Mouse (Mus musculus): ENCODE results near the gene Slf2. TPM values are rescaled to one million over a fixed set of nuclear protein-coding genes. Genes with fewer than 3 reads are reported as not detected.

Gene Slf2
- 15.6 TPM for polyA plus RNA-seq (2014; fragmentation: Illumina TruSeq; extraction: RNeasy Lipid Tissue Mini Kit (QIAGEN cat#74804); ENCODE audit: low read depth, low replicate concordance)

DNA sequence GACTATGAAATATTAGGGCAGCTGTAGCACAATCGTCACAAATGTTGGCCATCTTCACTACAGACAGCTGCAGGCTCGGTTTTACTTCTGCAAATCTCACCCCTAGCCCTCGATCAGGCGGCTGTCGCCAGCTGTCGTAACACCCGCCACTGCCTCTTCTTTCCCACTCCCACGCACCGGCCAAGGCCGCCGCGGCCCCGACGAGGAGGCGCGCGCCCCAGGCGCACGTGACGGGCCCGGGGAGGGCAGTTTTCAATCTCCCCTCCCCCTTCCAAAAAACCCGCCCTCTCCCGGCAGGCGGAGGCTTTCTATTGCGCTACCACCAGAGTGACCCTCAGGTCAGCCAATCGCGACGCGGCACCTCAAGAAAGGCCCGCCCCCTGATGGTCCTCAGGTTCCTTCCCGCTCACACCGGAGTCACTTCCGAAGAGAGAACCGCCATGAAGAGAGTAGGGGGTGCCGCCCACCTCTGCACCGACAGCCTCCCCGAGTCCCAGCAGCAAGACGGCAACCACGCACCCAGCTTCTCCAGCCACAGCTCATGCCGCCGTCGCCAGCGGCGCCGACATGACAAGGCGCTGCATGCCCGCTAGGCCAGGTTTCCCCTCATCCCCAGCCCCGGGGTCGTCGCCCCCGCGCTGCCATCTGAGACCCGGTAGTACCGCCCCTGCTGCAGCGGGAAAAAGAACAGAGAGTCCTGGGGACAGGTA lies at the start of gene Slf2:
Gene Slf2, plus strand, starts transcription at position 408 of the 710 bp plus-strand sequence.

GRCm38 (mm10) chr19:44988831-44989566 lies 58.0 kb downstream of the Slf2 start, which contains the start of gene Sema4g:
Gene Sema4g, plus strand, starts transcription at chr19:44989101.

DNA sequence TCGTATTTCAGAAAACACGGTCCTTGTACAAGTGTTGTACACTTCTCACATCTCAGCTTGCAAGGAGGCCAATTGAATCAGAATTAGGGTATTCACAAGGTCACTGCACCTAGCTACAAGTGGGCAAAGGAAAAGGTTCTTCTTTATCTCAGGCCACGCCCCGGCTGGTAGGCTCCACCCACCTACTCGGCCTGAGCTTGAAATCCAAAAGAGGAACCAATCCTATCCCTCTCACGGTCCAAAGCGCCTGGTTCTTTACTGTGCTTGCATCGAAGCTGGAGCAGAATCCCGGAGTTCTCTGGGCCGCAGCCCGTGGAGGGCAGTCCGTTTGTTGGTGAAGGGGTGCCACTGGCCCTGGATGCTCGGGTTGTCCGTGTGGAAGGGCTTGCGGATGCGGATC lies 74.5 kb downstream of the Slf2 start, which contains the start of gene Twnk:
Gene Twnk, plus strand, starts transcription at position 220 of the 400 bp plus-strand sequence.

GRCm38 (mm10) chr19:45005957-45006712 lies 75.2 kb downstream of the Slf2 start, which contains the start of gene Mrpl43:
Gene Mrpl43, minus strand, starts transcription at chr19:45006442.

DNA sequence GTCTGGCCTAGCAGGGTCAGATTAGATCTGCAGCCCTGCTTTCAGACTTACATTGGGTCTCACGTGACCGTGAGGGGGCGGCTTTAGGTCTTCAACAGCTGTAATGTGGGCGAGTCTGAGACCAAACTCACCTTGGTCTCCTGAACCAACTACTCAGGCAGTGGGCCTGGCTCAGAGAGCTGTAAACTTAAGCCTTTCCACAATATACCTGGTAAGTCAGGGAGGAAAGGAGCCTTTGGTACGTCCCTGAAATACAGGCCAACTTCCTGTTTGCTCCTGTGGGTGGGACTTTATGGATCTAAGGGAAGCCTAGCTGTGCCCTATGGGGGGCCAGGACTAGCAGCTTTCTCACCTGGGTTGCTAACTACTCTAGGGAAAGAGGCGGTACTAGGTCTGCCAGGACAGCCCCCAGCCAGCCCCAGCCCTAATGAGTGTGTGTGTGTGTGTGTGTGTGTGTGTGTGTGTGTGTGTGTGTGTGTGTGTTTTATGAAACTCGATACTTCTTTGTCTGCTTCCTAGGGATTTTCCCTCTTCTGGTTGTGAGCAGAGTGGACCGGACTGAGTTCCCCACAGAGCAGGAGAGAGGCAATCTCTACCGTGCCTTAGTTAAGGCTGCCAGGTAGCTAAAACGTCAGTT lies 83.5 kb downstream of the Slf2 start, which contains the start of gene Lzts2:
Gene Lzts2, plus strand, starts transcription at position 80 of the 637 bp plus-strand sequence.

Other genes with a start within 250 kb of the Slf2 start
- not detected for gene Pax2, start 175.1 kb upstream of the Slf2 start, polyA plus RNA-seq (2014; fragmentation: Illumina TruSeq; extraction: RNeasy Lipid Tissue Mini Kit (QIAGEN cat#74804); ENCODE audit: low read depth, low replicate concordance)
- gene Sema4g, start 58.0 kb downstream of the Slf2 start, polyA plus RNA-seq (2014; fragmentation: Illumina TruSeq; extraction: RNeasy Lipid Tissue Mini Kit (QIAGEN cat#74804); ENCODE audit: low read depth, low replicate concordance): 0.18 TPM
- gene Twnk, start 74.5 kb downstream of the Slf2 start, polyA plus RNA-seq (2014; fragmentation: Illumina TruSeq; extraction: RNeasy Lipid Tissue Mini Kit (QIAGEN cat#74804); ENCODE audit: low read depth, low replicate concordance): 28.4 TPM
- gene Mrpl43, start 75.3 kb downstream of the Slf2 start, polyA plus RNA-seq (2014; fragmentation: Illumina TruSeq; extraction: RNeasy Lipid Tissue Mini Kit (QIAGEN cat#74804); ENCODE audit: low read depth, low replicate concordance): 58.0 TPM
- 49.0 TPM for gene Lzts2, start 83.3 kb downstream of the Slf2 start, polyA plus RNA-seq (2014; fragmentation: Illumina TruSeq; extraction: RNeasy Lipid Tissue Mini Kit (QIAGEN cat#74804); ENCODE audit: low read depth, low replicate concordance)
- gene Pdzd7, start 114.6 kb downstream of the Slf2 start, polyA plus RNA-seq (2014; fragmentation: Illumina TruSeq; extraction: RNeasy Lipid Tissue Mini Kit (QIAGEN cat#74804); ENCODE audit: low read depth, low replicate concordance): not detected
- 10.6 TPM for gene Sfxn3, start 116.4 kb downstream of the Slf2 start, polyA plus RNA-seq (2014; fragmentation: Illumina TruSeq; extraction: RNeasy Lipid Tissue Mini Kit (QIAGEN cat#74804); ENCODE audit: low read depth, low replicate concordance)
- gene Kazald1, start 144.1 kb downstream of the Slf2 start, polyA plus RNA-seq (2014; fragmentation: Illumina TruSeq; extraction: RNeasy Lipid Tissue Mini Kit (QIAGEN cat#74804); ENCODE audit: low read depth, low replicate concordance): 7.2 TPM
- not detected for gene Tlx1, start 219.5 kb downstream of the Slf2 start, polyA plus RNA-seq (2014; fragmentation: Illumina TruSeq; extraction: RNeasy Lipid Tissue Mini Kit (QIAGEN cat#74804); ENCODE audit: low read depth, low replicate concordance)

All from heart, adult 10 weeks (tissue).